Mouse (Mus musculus) G1E (cell line): ENCODE data around the gene Hnrnpl.

ENCODE experiments used
- CTCF ChIP-seq: IDR thresholded peaks from 2 replicates; pipeline ENCODE4 v1.5.1; 2012; ENCODE audit warnings: low read depth, low read length, inconsistent platforms, mixed read lengths
- GATA1 ChIP-seq: IDR thresholded peaks from 2 replicates; pipeline ENCODE4 v1.6.1; 2012; ENCODE audit warnings: borderline replicate concordance, low read length, inconsistent platforms, mixed read lengths
- GATA2 ChIP-seq: IDR thresholded peaks from 2 replicates; pipeline ENCODE4 v1.6.1; 2012; ENCODE audit warnings: low read depth, low read length, inconsistent platforms, borderline replicate concordance
- POLR2AphosphoS5 ChIP-seq: IDR thresholded peaks from 2 replicates; pipeline ENCODE4 v1.6.1; 2012; ENCODE audit warnings: low read depth, low read length, inconsistent platforms; ENCODE audit not compliant: insufficient replicate concordance
- TAL1 ChIP-seq: conservative IDR thresholded peaks from 2 replicates; pipeline ENCODE4 v1.6.1; 2012; ENCODE audit warnings: low read depth, low read length, inconsistent platforms, mixed read lengths

GRCm38 (mm10) chr7:28758623-28759022 is 49.7 kb upstream of the Hnrnpl start:
- no peak for TF ChIP-seq GATA1
- TF ChIP-seq CTCF: no peak
- no peak for TF ChIP-seq POLR2AphosphoS5
- TF ChIP-seq TAL1: no peak
- no peak for TF ChIP-seq GATA2
